Mouse (Mus musculus) liver, embryonic 16.5 days (tissue): ENCODE data around the gene Eif4g2. TPM values are rescaled to one million over a fixed set of nuclear protein-coding genes. Genes with fewer than 3 reads are reported as not detected.

Experiments
- ATAC-seq: fragments of 200-750 bp; cut with Nextera tagmentation; 2 replicates; pipeline ENCODE4 v1.8.0; 2017; ENCODE audit warnings: low read depth, mild to moderate bottlenecking, moderate number of reproducible peaks, moderate library complexity
- H3K27ac ChIP-seq: fragments of 300-500 bp; sonication (generic); 2 replicates; pipeline ENCODE4 v1.5.1; 2014; ENCODE audit warnings: mild to moderate bottlenecking, low read length
- H3K27me3 ChIP-seq: fragments of 300-500 bp; sonication (generic); 2 replicates; pipeline ENCODE4 v1.6.1; 2014; ENCODE audit warnings: low read depth, low read length, mixed read lengths; ENCODE audit not compliant: control insufficient read depth, insufficient read depth
- H3K36me3 ChIP-seq: fragments of 300-500 bp; sonication (generic); 2 replicates; pipeline ENCODE4 v1.6.1; 2014; ENCODE audit warnings: mild to moderate bottlenecking; ENCODE audit not compliant: control insufficient read depth, insufficient read depth
- H3K4me1 ChIP-seq: fragments of 300-500 bp; sonication (generic); 2 replicates; pipeline ENCODE4 v1.6.1; 2014; ENCODE audit warnings: low read depth, low read length, mixed read lengths; ENCODE audit not compliant: control insufficient read depth
- H3K4me2 ChIP-seq: fragments of 300-500 bp; sonication (generic); 2 replicates; pipeline ENCODE4 v1.6.1; 2014; ENCODE audit warnings: low read depth, low read length, mixed read lengths
- H3K4me3 ChIP-seq: fragments of 300-500 bp; sonication (generic); 2 replicates; pipeline ENCODE4 v1.5.1; 2014; ENCODE audit warnings: low read depth, mild to moderate bottlenecking, low read length
- H3K9ac ChIP-seq: fragments of 300-500 bp; sonication (generic); 2 replicates; pipeline ENCODE4 v1.6.1; 2014; ENCODE audit warnings: low read depth, low read length
- H3K9me3 ChIP-seq: fragments of 300-500 bp; sonication (generic); replicated peaks from 2 replicates; pipeline ENCODE4 v1.6.1; 2016; ENCODE audit warnings: low read length; ENCODE audit not compliant: control insufficient read depth
- WGBS: fragments of 180-500 bp; shearing (Covaris S2); extraction: QIAGEN DNeasy Blood & Tissue Kit; methylation state at CpG from one replicate; pipeline ENCODE4 v1.1.7; 2014; ENCODE audit not compliant: insufficient replicate concordance; 5-methylcytosine and 5-hydroxymethylcytosine counted together
- polyA plus RNA-seq: library from polyadenylated mRNA; unstranded; fragments of >200 nt; fragmentation: Nextera tagmentation; extraction: Ambion mirVana; gene quantifications from 2 replicates; pipeline ENCODE4 v1.2.1, GENCODE M21; 2015

The Eif4g2 gene
- polyA plus RNA-seq, result 332 and 350 TPM in 2 replicates

GRCm38 (mm10) chr7:111082822-111083732 lies at the start of gene Eif4g2:
Gene Eif4g2, minus strand, starts transcription at chr7:111083030.
- peak within 1 kb of the TSS; percentile 99 for H3K27ac ChIP-seq
- peaks cover 32% of the 10 kb centered on the region for H3K36me3 ChIP-seq
- WGBS, result under 1% methylated on average over 70 of the region's 70 CpGs
- ATAC-seq, result peak; percentile 95
- peak within 1 kb of the TSS; percentile 100 for H3K4me3 ChIP-seq
- peak within 1 kb of the TSS; percentile 100 for H3K9ac ChIP-seq
- H3K4me1 ChIP-seq, result peaks cover 29% of the 10 kb centered on the region
- no peaks in the 10 kb centered on the region for H3K27me3 ChIP-seq
- H3K9me3 ChIP-seq, result no peaks in the 10 kb centered on the region
- peak within 1 kb of the TSS; percentile 89 for H3K4me2 ChIP-seq

GRCm38 (mm10) chr7:111132596-111132995 lies 49.8 kb upstream of the Eif4g2 start:
- Histone ChIP-seq H3K9me3 (no peaks in the 10 kb centered on the region), H3K27me3 (no peaks in the 10 kb centered on the region), H3K36me3 (no peaks in the 10 kb centered on the region), H3K4me1 (peaks cover 14% of the 10 kb centered on the region), H3K4me3 (no peak overlapping the region), H3K9ac (no peak overlapping the region), H3K4me2 (no peak overlapping the region), H3K27ac (no peak overlapping the region)
- 33% methylated on average over 2 of the region's 2 CpGs for WGBS
- ATAC-seq, result no peak

GRCm38 (mm10) chr7:111126636-111127395 lies 44.0 kb upstream of the Eif4g2 start:
- no peak for ATAC-seq
- Histone ChIP-seq H3K4me3 (no peak overlapping the region), H3K9me3 (no peaks in the 10 kb centered on the region), H3K4me1 (peaks cover 9% of the 10 kb centered on the region; the same call in 1 of the 2 replicates), H3K9ac (no peak overlapping the region), H3K27me3 (no peaks in the 10 kb centered on the region), H3K36me3 (no peaks in the 10 kb centered on the region), H3K4me2 (no peak overlapping the region), H3K27ac (no peak overlapping the region)
- WGBS, result 47% methylated on average over 3 of the region's 3 CpGs

- H3K27me3 ChIP-seq, result no peaks in the 10 kb centered on the region
- peak overlapping the region; percentile 19; the same call in 1 of the 2 replicates for H3K4me2 ChIP-seq
- WGBS, result 68% methylated on average over 2 of the region's 2 CpGs
- no peak overlapping the region for H3K27ac ChIP-seq
- H3K9ac ChIP-seq, result no peak overlapping the region
- H3K9me3 ChIP-seq, result no peaks in the 10 kb centered on the region
- peaks cover 14% of the 10 kb centered on the region for H3K4me1 ChIP-seq
- ATAC-seq, result no peak
- H3K4me3 ChIP-seq, result peak overlapping the region; percentile 3; the same call in 1 of the 2 replicates
- H3K36me3 ChIP-seq, result no peaks in the 10 kb centered on the region
Measured at GRCm38 (mm10) chr7:111123761-111124546, 41.1 kb upstream of the Eif4g2 start.

- peaks cover 14% of the 10 kb centered on the region for H3K4me1 ChIP-seq
- H3K27ac ChIP-seq, result peak overlapping the region; percentile 96
- peak; percentile 99 for ATAC-seq
- no peaks in the 10 kb centered on the region for H3K27me3 ChIP-seq
- under 1% methylated on average over 44 of the region's 44 CpGs for WGBS
- H3K9me3 ChIP-seq, result no peaks in the 10 kb centered on the region
- no peaks in the 10 kb centered on the region for H3K36me3 ChIP-seq
- peak overlapping the region; percentile 87 for H3K4me3 ChIP-seq
- peak overlapping the region; percentile 80 for H3K4me2 ChIP-seq
- H3K9ac ChIP-seq, result peak overlapping the region; percentile 90
Measured at GRCm38 (mm10) chr7:111122531-111123130, 39.8 kb upstream of the Eif4g2 start.

- peak overlapping the region; percentile 96 for H3K27ac ChIP-seq
- H3K4me1 ChIP-seq, result peaks cover 14% of the 10 kb centered on the region
- no peaks in the 10 kb centered on the region for H3K27me3 ChIP-seq
- H3K9ac ChIP-seq, result peak overlapping the region; percentile 90
- no peaks in the 10 kb centered on the region for H3K9me3 ChIP-seq
- no peaks in the 10 kb centered on the region for H3K36me3 ChIP-seq
- WGBS, result under 1% methylated on average over 34 of the region's 34 CpGs
- H3K4me3 ChIP-seq, result peak overlapping the region; percentile 87
- ATAC-seq, result peak; percentile 74
- H3K4me2 ChIP-seq, result peak overlapping the region; percentile 80
Measured at GRCm38 (mm10) chr7:111122084-111122530, 39.3 kb upstream of the Eif4g2 start.

- Histone ChIP-seq H3K36me3 (no peaks in the 10 kb centered on the region), H3K27ac (peak overlapping the region; percentile 96), H3K4me3 (peak overlapping the region; percentile 87), H3K4me2 (peak overlapping the region; percentile 80), H3K9ac (peak overlapping the region; percentile 90), H3K4me1 (peaks cover 14% of the 10 kb centered on the region), H3K9me3 (no peaks in the 10 kb centered on the region), H3K27me3 (no peaks in the 10 kb centered on the region)
- 35% methylated on average over 9 of the region's 9 CpGs for WGBS
- no peak for ATAC-seq
Measured at GRCm38 (mm10) chr7:111121522-111121921, 38.7 kb upstream of the Eif4g2 start.

- Histone ChIP-seq H3K9ac (no peak overlapping the region), H3K4me3 (no peak overlapping the region), H3K4me1 (no peaks in the 10 kb centered on the region), H3K4me2 (no peak overlapping the region), H3K36me3 (no peaks in the 10 kb centered on the region), H3K9me3 (no peaks in the 10 kb centered on the region), H3K27ac (no peak overlapping the region), H3K27me3 (no peaks in the 10 kb centered on the region)
- WGBS, result 37% methylated on average over 2 of the region's 2 CpGs
- no peak for ATAC-seq
Measured at GRCm38 (mm10) chr7:111109561-111109960, 26.7 kb upstream of the Eif4g2 start.
